Mouse (Mus musculus) ovary, postnatal 36 days (tissue): ENCODE measurements around the gene Dock3.
"Not testable (repeated sequence)": the region's sequence is repeated elsewhere in the genome, so short reads cannot be mapped to it uniquely, and the experiment has no call there.

Experiments used
- DNase-seq: peaks from one replicate; pipeline ENCODE4 v3.0.0; 2022; ENCODE audit warnings: low spot score, mixed read lengths

The Dock3 gene

GRCm38 (mm10) chr9:107255596-107255995 is 23.9 kb upstream of the Dock3 start:
- no peak for DNase-seq

GRCm38 (mm10) chr9:107254925-107255324 is 23.2 kb upstream of the Dock3 start:
- DNase-seq, result no peak

- peak; percentile 64 for DNase-seq
Measured at GRCm38 (mm10) chr9:107254476-107254875, 22.8 kb upstream of the Dock3 start.

- no peak for DNase-seq
Measured at GRCm38 (mm10) chr9:107252164-107252563, 20.5 kb upstream of the Dock3 start.

GRCm38 (mm10) chr9:107250416-107251337 is 19.0 kb upstream of the Dock3 start:
- DNase-seq, result no peak

GRCm38 (mm10) chr9:107249154-107249553 is 17.4 kb upstream of the Dock3 start:
- no peak for DNase-seq

GRCm38 (mm10) chr9:107246170-107246569 is 14.5 kb upstream of the Dock3 start:
- DNase-seq, result no peak

GRCm38 (mm10) chr9:107245311-107245710 is 13.6 kb upstream of the Dock3 start:
- no peak for DNase-seq

GRCm38 (mm10) chr9:107236151-107236550 is 4.4 kb upstream of the Dock3 start:
- no peak for DNase-seq

- DNase-seq, result no peak
Measured at GRCm38 (mm10) chr9:107235261-107235660, 3.6 kb upstream of the Dock3 start.

- DNase-seq, result no peak
Measured at GRCm38 (mm10) chr9:107232140-107232539, 431 bp upstream of the Dock3 start.

GRCm38 (mm10) chr9:107230991-107231538 is 644 bp downstream of the Dock3 start:
- peak; percentile 41 for DNase-seq

- DNase-seq, result no peak
Measured at GRCm38 (mm10) chr9:107224597-107224996, 7.1 kb downstream of the Dock3 start.

GRCm38 (mm10) chr9:107174831-107175230 is 56.9 kb downstream of the Dock3 start:
- DNase-seq, result not testable (repeated sequence)

GRCm38 (mm10) chr9:107165792-107166191 is 65.9 kb downstream of the Dock3 start:
- no peak for DNase-seq

- DNase-seq, result no peak
Measured at GRCm38 (mm10) chr9:107164825-107165224, 66.9 kb downstream of the Dock3 start.

GRCm38 (mm10) chr9:107156388-107156787 is 75.3 kb downstream of the Dock3 start:
- DNase-seq, result not testable (repeated sequence)

- DNase-seq, result peak; percentile 49
Measured at GRCm38 (mm10) chr9:107112791-107113190, 118.9 kb downstream of the Dock3 start.

- DNase-seq, result no peak
Measured at GRCm38 (mm10) chr9:107112056-107112455, 119.7 kb downstream of the Dock3 start.

GRCm38 (mm10) chr9:107099487-107099886 is 132.2 kb downstream of the Dock3 start:
- no peak for DNase-seq

- not testable (repeated sequence) for DNase-seq
Measured at GRCm38 (mm10) chr9:107089451-107089850, 142.3 kb downstream of the Dock3 start.

GRCm38 (mm10) chr9:107087531-107087930 is 144.2 kb downstream of the Dock3 start:
- DNase-seq, result no peak

- no peak for DNase-seq
Measured at GRCm38 (mm10) chr9:107037947-107038346, 193.8 kb downstream of the Dock3 start.
